Mouse (Mus musculus): ENCODE data around the gene Krt27. TPM values are rescaled to one million over a fixed set of nuclear protein-coding genes. Genes with fewer than 3 reads are reported as not detected.
A peak's percentile ranks its signal among the peaks of the same experiment; 100 is the strongest.

The Krt27 gene
- polyA plus RNA-seq, 1 experiment from 2014 or later = not detected

DNA sequence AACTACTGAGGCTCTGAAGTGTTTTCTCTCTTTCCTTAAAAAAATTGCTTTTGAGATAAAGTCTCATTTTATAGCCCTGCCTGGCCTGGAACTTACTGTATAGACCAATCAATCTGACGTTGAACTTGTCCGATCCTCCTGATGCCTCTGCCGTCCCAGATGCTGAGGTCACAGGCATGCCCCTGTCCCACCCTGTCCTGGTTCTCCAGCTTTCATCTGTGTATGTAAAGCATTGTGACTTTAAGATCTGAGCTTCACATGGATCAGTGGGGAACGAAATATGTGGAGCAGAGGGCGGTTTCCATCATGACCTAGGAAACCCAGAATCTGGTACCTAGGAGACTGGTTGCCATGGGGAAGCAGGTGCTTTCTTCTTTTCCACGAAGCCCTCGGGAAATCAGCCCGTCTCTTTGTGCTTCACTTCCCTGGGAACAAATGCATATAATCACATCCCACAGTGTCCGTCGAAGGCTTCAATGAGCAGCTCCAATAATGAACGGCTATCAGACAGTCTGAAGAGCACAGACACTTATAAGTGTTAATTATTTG lies 11.5 kb downstream of the Krt27 start:
- H3K4me3 ChIP-seq (replicated peaks; ENCODE audit: low read length) = no peak overlapping the region
- no peak overlapping the region; the same call in 1 of the 2 replicates for H3K4me2 ChIP-seq (replicated peaks)
- H3K9ac ChIP-seq = no peak overlapping the region
- 11% methylated on average over 11 of the region's 11 CpGs for WGBS
- H3K36me3 ChIP-seq (replicated peaks; ENCODE audit: control insufficient read depth, insufficient read depth) = no peaks in the 10 kb centered on the region
- no peak for ATAC-seq (ENCODE audit: low FRiP score)
- peak; percentile 45 for DNase-seq (ENCODE audit: low spot score)
- H3K9me3 ChIP-seq (ENCODE audit: control insufficient read depth, low read length) = no peaks in the 10 kb centered on the region
- peaks cover 7% of the 10 kb centered on the region for H3K4me1 ChIP-seq (replicated peaks; ENCODE audit: control insufficient read depth, insufficient read depth, low read length)
- H3K27me3 ChIP-seq (ENCODE audit: control insufficient read depth, insufficient read depth, low read length) = no peaks in the 10 kb centered on the region
- no peak overlapping the region for H3K27ac ChIP-seq

DNA sequence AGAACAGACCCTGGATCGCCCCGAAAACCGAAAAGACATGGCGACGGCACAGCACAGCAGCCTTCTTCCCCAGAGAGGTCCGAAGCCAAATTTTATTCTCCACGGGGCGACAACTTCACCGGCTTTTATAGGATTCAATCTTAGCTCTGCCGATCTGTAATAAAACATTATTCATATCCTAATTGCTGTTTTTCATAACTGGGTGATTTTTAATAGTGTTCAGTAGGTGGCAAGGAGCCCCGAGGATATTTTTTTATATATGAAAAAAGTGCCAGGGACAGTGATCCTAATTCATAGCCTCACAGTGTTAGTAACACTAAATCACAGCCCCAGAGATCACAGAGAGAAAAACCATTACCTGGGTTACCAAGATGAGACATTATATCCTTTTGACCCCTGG lies 13.0 kb downstream of the Krt27 start, which contains the start of gene Krt26:
Krt26 (minus strand) TSS at position 101 of the 400 bp plus-strand sequence.
- Histone ChIP-seq H3K4me2 (replicated peaks) (no peak within 1 kb of the TSS), H3K27ac (no peak within 1 kb of the TSS), H3K27me3 (ENCODE audit: control insufficient read depth, insufficient read depth, low read length) (no peaks in the 10 kb centered on the region), H3K4me1 (replicated peaks; ENCODE audit: control insufficient read depth, insufficient read depth, low read length) (peaks cover 7% of the 10 kb centered on the region), H3K36me3 (replicated peaks; ENCODE audit: control insufficient read depth, insufficient read depth) (no peaks in the 10 kb centered on the region), H3K9ac (no peak within 1 kb of the TSS), H3K4me3 (replicated peaks; ENCODE audit: low read length) (no peak within 1 kb of the TSS), H3K9me3 (ENCODE audit: control insufficient read depth, low read length) (no peaks in the 10 kb centered on the region)
- ATAC-seq (ENCODE audit: low FRiP score) (no peak), DNase-seq (ENCODE audit: low spot score) (no peak)
- WGBS = 86% methylated on average over 11 of the region's 11 CpGs

DNA sequence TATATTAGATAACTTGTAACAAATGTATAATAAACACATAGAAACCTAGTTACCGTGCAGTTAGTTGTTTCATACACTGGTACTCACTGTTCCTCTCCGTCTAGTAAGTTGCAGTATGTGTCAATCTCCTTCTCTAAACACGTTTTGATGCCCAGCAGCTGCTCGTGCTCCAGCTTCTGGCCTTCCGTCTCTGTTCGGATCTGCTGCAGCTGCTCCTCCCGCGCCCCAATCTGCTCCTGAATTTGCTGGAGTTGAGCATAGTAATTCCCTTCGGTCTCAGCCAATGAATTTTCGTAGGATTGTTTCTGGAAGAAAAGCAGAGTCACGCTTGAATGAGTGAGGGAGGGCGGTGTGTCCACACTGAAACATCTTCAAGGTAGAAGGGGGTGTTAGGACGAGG lies 17.5 kb downstream of the Krt27 start:
- DNase-seq (ENCODE audit: low spot score) = no peak
- H3K9ac ChIP-seq = no peak overlapping the region
- no peaks in the 10 kb centered on the region for H3K36me3 ChIP-seq (replicated peaks; ENCODE audit: control insufficient read depth, insufficient read depth)
- H3K4me2 ChIP-seq (replicated peaks) = no peak overlapping the region
- no peaks in the 10 kb centered on the region for H3K9me3 ChIP-seq (ENCODE audit: control insufficient read depth, low read length)
- no peak for ATAC-seq (ENCODE audit: low FRiP score)
- no peaks in the 10 kb centered on the region for H3K27me3 ChIP-seq (ENCODE audit: control insufficient read depth, insufficient read depth, low read length)
- H3K4me1 ChIP-seq (replicated peaks; ENCODE audit: control insufficient read depth, insufficient read depth, low read length) = no peaks in the 10 kb centered on the region
- H3K4me3 ChIP-seq (replicated peaks; ENCODE audit: low read length) = no peak overlapping the region
- WGBS = 46% methylated on average over 13 of the region's 13 CpGs
- H3K27ac ChIP-seq = no peak overlapping the region

DNA sequence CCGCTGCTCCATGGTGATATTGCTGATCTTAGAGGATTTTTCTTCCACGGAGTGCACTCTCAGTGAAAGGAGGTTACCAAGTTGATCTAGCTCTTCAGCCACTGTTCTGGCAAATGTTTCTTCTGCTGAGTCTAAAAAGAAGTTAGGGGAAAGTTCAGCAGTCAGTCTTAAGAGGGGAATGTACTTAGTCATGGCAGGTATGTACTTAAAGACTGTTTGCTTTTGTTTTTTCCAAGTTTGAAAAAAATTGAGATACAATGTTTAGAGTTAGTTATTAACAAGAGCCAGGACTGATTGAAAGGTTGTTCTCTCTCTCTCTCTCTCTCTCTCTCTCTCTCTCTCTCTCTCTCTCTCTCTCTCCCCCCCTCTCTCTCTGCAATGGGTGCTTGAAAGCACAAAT lies 21.2 kb downstream of the Krt27 start:
- Histone ChIP-seq H3K4me3 (replicated peaks; ENCODE audit: low read length) (no peak overlapping the region), H3K36me3 (replicated peaks; ENCODE audit: control insufficient read depth, insufficient read depth) (no peaks in the 10 kb centered on the region), H3K9ac (no peak overlapping the region), H3K4me2 (replicated peaks) (no peak overlapping the region), H3K27ac (no peak overlapping the region), H3K9me3 (ENCODE audit: control insufficient read depth, low read length) (no peaks in the 10 kb centered on the region), H3K27me3 (ENCODE audit: control insufficient read depth, insufficient read depth, low read length) (no peaks in the 10 kb centered on the region), H3K4me1 (replicated peaks; ENCODE audit: control insufficient read depth, insufficient read depth, low read length) (no peaks in the 10 kb centered on the region)
- no peak for ATAC-seq (ENCODE audit: low FRiP score)
- DNase-seq (ENCODE audit: low spot score) = no peak
- WGBS = 58% methylated on average over 2 of the region's 2 CpGs

GRCm38 (mm10) chr11:99322851-99323250 lies 28.1 kb downstream of the Krt27 start, which contains the start of gene Krt25:
Gene Krt25 (minus strand): TSS chr11:99322951.
- Histone ChIP-seq H3K9ac (no peak within 1 kb of the TSS), H3K27me3 (ENCODE audit: control insufficient read depth, insufficient read depth, low read length) (no peaks in the 10 kb centered on the region), H3K9me3 (ENCODE audit: control insufficient read depth, low read length) (no peaks in the 10 kb centered on the region), H3K4me1 (replicated peaks; ENCODE audit: control insufficient read depth, insufficient read depth, low read length) (no peaks in the 10 kb centered on the region), H3K27ac (no peak within 1 kb of the TSS), H3K4me3 (replicated peaks; ENCODE audit: low read length) (no peak within 1 kb of the TSS), H3K36me3 (replicated peaks; ENCODE audit: control insufficient read depth, insufficient read depth) (no peaks in the 10 kb centered on the region), H3K4me2 (replicated peaks) (no peak within 1 kb of the TSS)
- no peak for ATAC-seq (ENCODE audit: low FRiP score)
- 93% methylated on average over 11 of the region's 11 CpGs for WGBS
- no peak for DNase-seq (ENCODE audit: low spot score)

DNA sequence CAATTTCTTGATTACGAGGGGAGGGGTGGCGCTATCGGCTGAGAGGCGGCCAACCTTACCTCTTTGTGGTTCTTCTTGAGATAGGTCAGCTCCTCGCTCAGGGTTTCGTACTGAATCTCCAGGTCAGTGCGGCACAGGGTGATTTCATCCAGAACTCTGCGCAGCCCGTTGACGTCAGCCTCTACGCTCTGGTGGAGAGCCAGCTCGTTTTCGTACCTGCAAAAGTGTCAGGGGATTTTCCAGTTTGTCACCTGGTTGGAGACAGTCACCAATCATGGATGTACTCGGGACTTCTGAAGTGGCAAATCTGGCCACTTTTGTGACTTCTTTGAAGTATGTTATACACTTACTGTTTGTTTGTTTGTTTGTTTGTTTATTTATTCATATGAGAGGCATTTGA lies 29.8 kb downstream of the Krt27 start:
- no peak overlapping the region for H3K4me3 ChIP-seq (replicated peaks; ENCODE audit: low read length)
- DNase-seq (ENCODE audit: low spot score) = no peak
- H3K36me3 ChIP-seq (replicated peaks; ENCODE audit: control insufficient read depth, insufficient read depth) = no peaks in the 10 kb centered on the region
- no peak overlapping the region for H3K9ac ChIP-seq
- H3K4me2 ChIP-seq (replicated peaks) = no peak overlapping the region
- H3K27me3 ChIP-seq (ENCODE audit: control insufficient read depth, insufficient read depth, low read length) = no peaks in the 10 kb centered on the region
- no peaks in the 10 kb centered on the region for H3K9me3 ChIP-seq (ENCODE audit: control insufficient read depth, low read length)
- ATAC-seq (ENCODE audit: low FRiP score) = no peak
- peaks cover 6% of the 10 kb centered on the region; the same call in 1 of the 2 replicates for H3K4me1 ChIP-seq (replicated peaks; ENCODE audit: control insufficient read depth, insufficient read depth, low read length)
- no peak overlapping the region for H3K27ac ChIP-seq
- WGBS = 93% methylated on average over 14 of the region's 14 CpGs

GRCm38 (mm10) chr11:99319127-99319526 lies 31.8 kb downstream of the Krt27 start:
- Histone ChIP-seq H3K9me3 (ENCODE audit: control insufficient read depth, low read length) (no peaks in the 10 kb centered on the region), H3K4me1 (replicated peaks; ENCODE audit: control insufficient read depth, insufficient read depth, low read length) (peaks cover 6% of the 10 kb centered on the region; the same call in 1 of the 2 replicates), H3K36me3 (replicated peaks; ENCODE audit: control insufficient read depth, insufficient read depth) (no peaks in the 10 kb centered on the region), H3K4me2 (replicated peaks) (no peak overlapping the region), H3K9ac (no peak overlapping the region), H3K27ac (no peak overlapping the region), H3K27me3 (ENCODE audit: control insufficient read depth, insufficient read depth, low read length) (no peaks in the 10 kb centered on the region), H3K4me3 (replicated peaks; ENCODE audit: low read length) (no peak overlapping the region)
- DNase-seq (ENCODE audit: low spot score) = no peak
- 75% methylated on average over 9 of the region's 9 CpGs for WGBS
- no peak for ATAC-seq (ENCODE audit: low FRiP score)

DNA sequence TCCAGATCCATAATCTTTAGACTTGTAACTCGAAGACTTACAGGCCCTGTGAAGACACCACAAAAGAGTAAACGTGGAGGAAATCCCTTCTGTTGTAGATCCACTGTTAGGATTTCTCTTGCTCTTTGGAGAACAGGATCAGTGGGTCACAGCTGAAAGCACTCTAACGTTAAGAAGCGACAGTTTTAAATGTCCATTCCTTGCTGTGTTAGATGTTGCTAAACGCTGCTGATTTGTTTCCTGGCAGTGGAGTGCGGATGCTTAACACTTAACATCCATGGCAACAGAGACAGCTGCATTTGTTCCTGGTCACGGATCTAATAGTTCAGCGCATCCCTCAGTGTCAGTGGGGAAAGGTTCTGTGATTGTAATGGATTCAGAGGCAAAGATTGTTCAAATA lies 34.4 kb downstream of the Krt27 start:
- WGBS = 38% methylated on average over 8 of the region's 8 CpGs
- Histone ChIP-seq H3K4me1 (replicated peaks; ENCODE audit: control insufficient read depth, insufficient read depth, low read length) (peaks cover 6% of the 10 kb centered on the region; the same call in 1 of the 2 replicates), H3K9me3 (ENCODE audit: control insufficient read depth, low read length) (no peaks in the 10 kb centered on the region), H3K9ac (no peak overlapping the region), H3K4me3 (replicated peaks; ENCODE audit: low read length) (no peak overlapping the region), H3K27me3 (ENCODE audit: control insufficient read depth, insufficient read depth, low read length) (no peaks in the 10 kb centered on the region), H3K4me2 (replicated peaks) (no peak overlapping the region), H3K27ac (0 out of 2 replicates have a peak overlapping the region, but pooled peaks have one; percentile 14), H3K36me3 (replicated peaks; ENCODE audit: control insufficient read depth, insufficient read depth) (no peaks in the 10 kb centered on the region)
- no peak for DNase-seq (ENCODE audit: low spot score)
- no peak for ATAC-seq (ENCODE audit: low FRiP score)

- H3K9me3 ChIP-seq (ENCODE audit: control insufficient read depth, low read length) = no peaks in the 10 kb centered on the region
- 84% methylated on average over 2 of the region's 2 CpGs for WGBS
- no peak overlapping the region for H3K4me2 ChIP-seq (replicated peaks)
- H3K9ac ChIP-seq = no peak overlapping the region
- H3K36me3 ChIP-seq (replicated peaks; ENCODE audit: control insufficient read depth, insufficient read depth) = no peaks in the 10 kb centered on the region
- H3K27ac ChIP-seq = no peak overlapping the region
- H3K27me3 ChIP-seq (ENCODE audit: control insufficient read depth, insufficient read depth, low read length) = no peaks in the 10 kb centered on the region
- H3K4me1 ChIP-seq (replicated peaks; ENCODE audit: control insufficient read depth, insufficient read depth, low read length) = peaks cover 6% of the 10 kb centered on the region; the same call in 1 of the 2 replicates
- no peak overlapping the region for H3K4me3 ChIP-seq (replicated peaks; ENCODE audit: low read length)
- DNase-seq (ENCODE audit: low spot score) (no peak), ATAC-seq (ENCODE audit: low FRiP score) (no peak)
These were observed 36.3 kb downstream of the Krt27 start for GRCm38 (mm10) chr11:99314594-99314993.

GRCm38 (mm10) chr11:99310882-99311281 lies 40.0 kb downstream of the Krt27 start:
- Histone ChIP-seq H3K4me1 (replicated peaks; ENCODE audit: control insufficient read depth, insufficient read depth, low read length) (no peaks in the 10 kb centered on the region), H3K27ac (no peak overlapping the region), H3K36me3 (replicated peaks; ENCODE audit: control insufficient read depth, insufficient read depth) (no peaks in the 10 kb centered on the region), H3K4me2 (replicated peaks) (no peak overlapping the region), H3K27me3 (ENCODE audit: control insufficient read depth, insufficient read depth, low read length) (no peaks in the 10 kb centered on the region), H3K9ac (no peak overlapping the region), H3K9me3 (ENCODE audit: control insufficient read depth, low read length) (no peaks in the 10 kb centered on the region), H3K4me3 (replicated peaks; ENCODE audit: low read length) (no peak overlapping the region)
- DNase-seq (ENCODE audit: low spot score) = peak; percentile 73
- no peak for ATAC-seq (ENCODE audit: low FRiP score)
- 75% methylated on average over 1 of the region's 1 CpGs for WGBS
